Mouse (Mus musculus) brown adipose tissue, adult 24 weeks (tissue): ENCODE data around the gene Mtch1. TPM values are rescaled to one million over a fixed set of nuclear protein-coding genes. Genes with fewer than 3 reads are reported as not detected.

Source experiments
- H3K27ac ChIP-seq: fragments of 200-500 bp; replicated peaks from 2 replicates; pipeline ENCODE4 v1.5.1; 2012; ENCODE audit warnings: low read depth, mild to moderate bottlenecking, low read length
- H3K4me1 ChIP-seq: fragments of 200-500 bp; 2 replicates; pipeline ENCODE4 v1.6.1; 2012; ENCODE audit warnings: low read length, mixed read lengths; ENCODE audit not compliant: control insufficient read depth, insufficient read depth, insufficient read length
- H3K4me3 ChIP-seq: fragments of 200-500 bp; 2 replicates; pipeline ENCODE4 v1.5.1; 2012; ENCODE audit warnings: low read depth, mild to moderate bottlenecking, low read length, moderate library complexity; ENCODE audit not compliant: insufficient read depth
- polyA plus RNA-seq: library from polyadenylated mRNA; stranded (reverse); fragments of >200 nt; gene quantifications from 2 replicates; pipeline ENCODE4 v1.2.4, GENCODE M21; 2012; ENCODE audit not compliant: missing spikeins, insufficient read depth, insufficient read length

The Mtch1 gene
- polyA plus RNA-seq, 1 experiment = 261 TPM

DNA sequence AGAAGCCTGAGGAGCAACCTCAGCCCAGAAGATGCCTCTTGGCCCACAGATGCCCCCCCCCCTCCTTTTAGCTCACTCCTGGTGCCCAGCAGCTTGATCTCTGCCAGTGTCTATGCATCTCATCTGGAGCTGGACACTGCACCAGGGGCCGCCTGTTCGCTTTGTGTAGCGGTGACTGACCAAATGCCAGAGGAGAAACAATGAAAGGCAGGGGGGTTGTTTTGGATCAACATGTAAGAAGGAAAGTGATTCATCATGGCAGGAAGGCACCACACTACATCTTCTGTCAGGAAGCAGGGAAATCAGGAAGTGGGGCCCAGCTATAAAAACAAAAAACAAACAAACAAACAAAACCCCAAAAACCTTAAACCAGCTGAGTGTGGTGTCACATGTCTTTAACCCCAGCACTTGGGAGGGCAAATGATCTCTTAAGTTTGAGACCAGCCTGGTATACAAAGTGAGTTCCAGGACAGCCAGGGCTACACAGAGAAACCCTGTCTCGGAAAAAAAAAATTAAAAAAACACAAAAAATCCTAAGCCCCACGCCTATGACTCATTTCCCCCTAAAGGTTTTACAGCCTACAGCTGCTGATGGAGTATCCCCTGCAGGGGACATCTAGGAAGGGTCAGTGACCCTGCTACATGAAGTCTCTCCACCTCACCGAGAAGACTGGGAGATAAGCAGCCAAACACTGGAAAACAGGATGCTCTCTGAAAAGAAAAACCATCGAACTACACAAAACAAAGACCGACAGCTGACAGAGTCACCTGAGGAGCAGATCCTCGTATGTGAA lies 31.9 kb downstream of the Mtch1 start:
- Histone ChIP-seq H3K4me1 (peaks cover 18% of the 10 kb centered on the region), H3K27ac (peak overlapping the region; percentile 62; the same call in 1 of the 2 replicates), H3K4me3 (no peak overlapping the region)

DNA sequence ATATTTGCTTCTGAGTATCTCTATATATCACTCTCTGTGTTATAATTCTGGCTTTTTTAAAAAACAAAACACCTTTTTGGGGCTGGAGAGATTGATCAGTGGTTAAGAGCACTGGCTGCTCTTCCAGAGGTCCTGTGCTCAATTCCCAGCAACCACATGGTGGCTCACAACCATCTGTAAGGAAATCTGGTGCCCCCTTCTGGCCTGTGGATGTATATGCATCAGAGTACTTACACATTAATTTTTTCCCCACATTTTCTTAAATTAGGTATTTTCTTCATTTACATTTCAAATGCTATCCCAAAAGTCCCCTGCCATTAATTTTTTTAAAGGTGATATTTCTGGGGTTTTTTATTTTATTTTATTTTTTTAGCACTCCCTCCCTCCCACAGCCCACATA lies 34.4 kb downstream of the Mtch1 start:
- H3K27ac ChIP-seq = no peak overlapping the region
- peaks cover 18% of the 10 kb centered on the region for H3K4me1 ChIP-seq
- H3K4me3 ChIP-seq = no peak overlapping the region

DNA sequence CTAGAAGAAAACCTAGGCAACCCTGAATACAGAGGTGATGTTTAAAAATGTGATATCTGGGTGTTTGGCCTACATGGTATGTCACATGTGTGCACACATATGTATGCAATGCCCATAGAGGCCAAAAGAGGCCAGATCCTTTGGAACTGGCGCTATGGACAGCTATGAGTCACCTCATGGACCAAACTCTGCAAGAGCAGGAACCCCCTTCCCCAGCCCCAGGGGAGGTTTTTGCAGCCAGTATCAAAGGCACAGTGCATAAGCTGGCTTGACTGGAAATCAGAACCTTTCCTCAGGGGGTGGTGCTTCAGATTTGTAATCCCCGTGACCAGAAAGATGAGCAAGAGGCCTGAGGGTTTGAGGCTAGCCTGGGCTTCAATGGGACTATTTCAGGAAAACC lies 35.7 kb downstream of the Mtch1 start:
- H3K4me3 ChIP-seq = no peak overlapping the region
- H3K27ac ChIP-seq = no peak overlapping the region
- peaks cover 18% of the 10 kb centered on the region for H3K4me1 ChIP-seq

DNA sequence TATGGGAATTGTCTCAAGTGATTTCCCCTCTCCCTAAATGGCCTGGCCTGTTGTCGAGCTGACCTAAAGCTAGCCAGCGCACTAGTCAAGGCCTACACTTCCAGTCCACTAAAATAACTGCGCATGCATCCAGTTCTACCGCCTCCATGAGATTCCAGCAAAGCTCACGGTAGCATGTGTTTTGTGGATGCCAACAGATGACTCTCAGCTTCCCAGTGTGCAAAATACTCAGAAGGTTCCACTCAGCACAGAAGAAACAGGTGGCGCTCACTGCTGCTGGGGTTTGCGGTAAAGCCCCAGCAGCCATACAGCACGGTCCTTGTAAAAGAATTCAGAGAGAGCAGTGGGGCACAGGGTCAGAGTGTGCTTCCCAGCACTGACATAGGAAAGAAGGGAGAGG lies 36.1 kb downstream of the Mtch1 start:
- Histone ChIP-seq H3K27ac (no peak overlapping the region), H3K4me1 (peaks cover 14% of the 10 kb centered on the region), H3K4me3 (no peak overlapping the region)

DNA sequence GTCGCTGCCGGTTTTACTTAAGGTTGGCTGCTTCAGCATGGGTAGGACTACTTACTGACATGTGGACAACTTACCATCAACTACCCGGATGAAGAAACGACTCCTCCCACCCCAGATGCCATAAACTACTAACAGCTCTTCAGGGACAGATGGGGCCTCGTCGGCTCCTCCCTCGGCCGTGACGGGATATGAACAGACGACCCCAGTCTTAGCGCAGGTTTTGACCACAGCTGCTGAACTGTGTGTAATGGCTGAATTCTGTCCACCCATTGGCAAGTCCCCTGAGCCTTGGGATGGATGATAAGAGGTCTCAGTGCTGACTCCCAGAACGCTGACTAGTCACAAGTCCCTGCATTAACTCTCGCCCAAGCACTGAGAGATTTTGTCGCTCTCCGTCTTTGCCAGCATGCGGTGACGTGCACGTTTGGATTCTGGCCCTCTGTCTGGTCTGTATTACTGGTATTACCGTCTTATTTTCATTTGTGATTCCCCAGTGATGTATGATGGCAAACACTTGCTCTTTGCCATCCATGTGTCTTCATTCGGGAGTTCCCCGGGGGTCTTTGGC lies 37.6 kb downstream of the Mtch1 start:
- Histone ChIP-seq H3K4me3 (no peak overlapping the region), H3K4me1 (0 out of 2 replicates have a peak, but pooled peaks cover under 1% of the 10 kb centered on the region), H3K27ac (no peak overlapping the region)

DNA sequence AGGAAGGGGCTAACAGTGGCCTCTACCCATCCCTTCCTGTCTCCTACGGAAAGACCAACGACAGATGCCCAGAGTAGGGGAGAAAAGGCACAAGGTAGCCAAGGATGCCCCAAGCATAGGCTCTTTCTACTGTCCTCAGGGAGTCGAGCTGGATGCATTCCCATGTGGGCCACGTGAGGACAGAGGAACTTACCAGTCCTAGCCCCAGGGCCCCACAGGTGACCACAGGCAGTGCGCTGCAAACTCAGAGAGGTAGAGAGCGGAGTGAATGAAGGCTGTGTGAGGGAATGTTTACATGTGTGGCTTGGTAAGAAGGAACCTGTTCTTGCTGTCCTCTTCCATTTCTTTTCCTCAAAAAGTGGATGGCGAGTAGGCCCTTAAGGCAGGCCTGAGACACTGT lies 41.9 kb downstream of the Mtch1 start:
- no peak overlapping the region for H3K4me3 ChIP-seq
- H3K4me1 ChIP-seq = peaks cover 10% of the 10 kb centered on the region; the same call in 1 of the 2 replicates
- no peak overlapping the region for H3K27ac ChIP-seq

DNA sequence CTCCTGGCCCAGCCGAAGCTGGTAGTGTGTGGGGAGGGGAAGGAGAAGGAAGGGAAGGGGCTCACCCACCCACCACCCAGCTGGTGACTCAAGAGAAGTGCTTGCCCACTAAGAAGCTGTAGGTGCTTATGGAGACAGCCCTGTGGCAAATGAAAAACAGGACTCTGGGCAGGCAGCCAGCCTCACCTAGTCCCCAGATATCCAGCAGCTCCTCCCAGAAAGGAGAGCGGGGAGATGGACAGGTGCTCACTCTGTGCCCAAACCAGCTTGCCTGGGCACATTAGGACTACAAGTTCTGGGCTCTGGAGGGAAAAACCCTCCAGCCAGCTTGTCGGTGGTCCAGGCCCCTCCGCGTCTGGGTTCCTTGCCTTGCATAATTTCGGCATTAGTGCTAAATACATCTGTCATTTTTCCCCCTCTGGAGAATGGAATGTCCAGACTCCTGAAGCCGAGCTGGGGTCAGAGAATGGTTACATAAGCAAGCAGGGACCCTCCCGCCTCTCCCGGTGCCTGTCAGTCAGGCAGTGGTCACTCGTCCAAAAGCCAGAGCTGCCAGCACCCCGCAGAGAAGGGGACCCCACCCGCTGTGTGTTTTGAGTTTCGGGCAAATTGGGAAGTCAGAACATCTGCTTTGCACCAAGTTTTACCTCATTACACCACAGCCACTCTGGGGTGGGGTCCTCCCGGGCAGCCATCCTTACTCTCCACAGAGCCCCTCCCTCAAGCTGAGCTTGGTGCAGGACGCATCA lies 42.5 kb downstream of the Mtch1 start:
- Histone ChIP-seq H3K27ac (no peak overlapping the region), H3K4me3 (no peak overlapping the region), H3K4me1 (peaks cover 10% of the 10 kb centered on the region; the same call in 1 of the 2 replicates)

DNA sequence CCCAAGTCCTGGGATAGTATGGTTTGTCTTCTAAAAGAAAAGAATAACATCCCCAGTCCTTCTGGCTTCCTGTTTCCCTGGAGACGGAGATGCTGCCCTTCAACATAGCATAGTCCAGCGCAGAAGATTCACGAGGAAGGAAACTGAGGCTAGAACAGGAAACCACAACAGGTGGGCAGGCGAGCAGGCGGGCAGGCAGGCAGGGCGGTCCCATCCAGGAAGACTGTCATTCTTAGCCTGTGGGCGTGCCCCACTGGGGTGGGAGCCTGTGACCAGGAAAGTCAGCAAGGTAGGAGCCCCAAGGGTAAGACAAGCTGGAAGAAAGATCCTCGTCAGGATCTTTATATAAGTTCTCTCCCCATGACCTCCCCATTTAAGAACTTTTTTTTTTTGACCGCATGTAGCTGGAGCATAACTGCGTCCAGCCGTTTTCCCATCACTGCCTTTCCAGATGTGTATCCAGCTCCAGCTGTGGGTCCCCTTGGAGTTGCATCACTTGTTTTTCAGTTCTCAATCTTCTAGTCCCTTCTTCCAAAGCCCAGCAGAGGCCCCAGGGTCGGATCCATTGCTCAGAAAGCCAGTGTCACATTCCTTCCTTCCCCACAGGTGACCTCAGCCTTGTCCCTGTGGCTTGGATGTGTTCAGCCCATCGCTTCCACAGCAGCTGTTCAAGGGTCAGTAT lies 43.2 kb downstream of the Mtch1 start:
- Histone ChIP-seq H3K4me1 (peaks cover 10% of the 10 kb centered on the region; the same call in 1 of the 2 replicates), H3K4me3 (no peak overlapping the region), H3K27ac (no peak overlapping the region)

DNA sequence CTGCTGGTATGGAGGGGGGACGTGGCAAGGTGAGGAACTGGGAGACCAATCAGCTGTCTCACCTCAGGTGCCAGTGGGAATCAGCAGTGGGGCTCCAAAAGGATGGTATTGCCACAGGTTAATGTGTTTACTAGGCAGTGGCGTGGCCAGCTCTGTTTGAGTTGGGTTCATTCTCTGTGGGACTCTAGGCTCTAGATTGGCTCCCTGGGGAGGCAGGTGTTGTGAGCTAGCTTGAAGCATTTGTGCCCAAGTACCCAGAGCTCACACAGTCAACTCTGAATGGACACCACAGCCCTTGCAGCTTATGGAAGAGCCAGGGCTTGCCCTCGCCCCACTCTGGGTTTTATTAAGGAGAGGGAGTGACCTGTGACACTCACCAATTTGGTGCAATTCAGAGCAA lies 43.9 kb downstream of the Mtch1 start:
- Histone ChIP-seq H3K4me3 (no peak overlapping the region), H3K4me1 (peaks cover 10% of the 10 kb centered on the region; the same call in 1 of the 2 replicates), H3K27ac (0 out of 2 replicates have a peak overlapping the region, but pooled peaks have one; percentile 17)

DNA sequence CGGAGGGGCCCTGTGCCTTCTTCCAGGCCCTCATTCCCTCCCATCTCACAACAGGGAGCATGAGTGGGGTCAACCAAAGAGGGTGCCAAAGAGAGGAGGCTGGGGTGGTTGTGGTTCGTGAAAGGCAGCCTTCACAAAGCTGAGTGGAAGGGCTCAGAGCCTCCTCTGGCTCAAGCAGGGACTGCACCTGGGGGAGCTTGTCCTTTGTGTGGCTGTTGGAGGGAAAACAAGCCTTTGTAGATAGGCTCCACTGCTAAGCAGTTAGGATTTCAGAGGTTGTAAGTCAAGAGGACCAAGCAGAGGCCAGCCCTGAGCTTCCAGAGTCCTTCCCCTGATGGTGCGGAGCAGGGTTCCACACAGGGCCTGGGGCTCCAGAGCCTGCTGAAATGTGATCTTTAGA lies 44.6 kb downstream of the Mtch1 start:
- H3K4me3 ChIP-seq = no peak overlapping the region
- peaks cover 10% of the 10 kb centered on the region; the same call in 1 of the 2 replicates for H3K4me1 ChIP-seq
- no peak overlapping the region for H3K27ac ChIP-seq

DNA sequence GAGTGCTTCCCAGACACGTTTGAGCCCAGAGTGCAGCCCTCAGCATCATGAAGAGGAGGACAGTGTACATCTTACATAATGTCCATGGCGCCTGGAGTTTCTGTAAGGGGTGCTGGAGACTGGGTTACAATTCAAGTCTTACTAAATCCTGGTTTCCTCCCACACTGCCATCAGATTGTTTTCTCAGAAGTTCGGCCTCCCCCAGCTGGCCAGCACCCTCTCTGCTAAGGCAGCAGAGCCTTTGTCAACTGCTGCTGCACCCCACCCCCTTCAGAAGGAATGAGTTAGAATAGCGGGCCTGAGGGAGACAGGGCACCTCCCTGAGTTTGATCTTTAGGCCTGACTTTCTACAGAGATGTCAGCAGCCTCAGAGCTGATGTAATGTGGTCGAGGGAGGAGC lies 45.6 kb downstream of the Mtch1 start:
- Histone ChIP-seq H3K4me1 (peaks cover 10% of the 10 kb centered on the region; the same call in 1 of the 2 replicates), H3K27ac (no peak overlapping the region), H3K4me3 (no peak overlapping the region)

DNA sequence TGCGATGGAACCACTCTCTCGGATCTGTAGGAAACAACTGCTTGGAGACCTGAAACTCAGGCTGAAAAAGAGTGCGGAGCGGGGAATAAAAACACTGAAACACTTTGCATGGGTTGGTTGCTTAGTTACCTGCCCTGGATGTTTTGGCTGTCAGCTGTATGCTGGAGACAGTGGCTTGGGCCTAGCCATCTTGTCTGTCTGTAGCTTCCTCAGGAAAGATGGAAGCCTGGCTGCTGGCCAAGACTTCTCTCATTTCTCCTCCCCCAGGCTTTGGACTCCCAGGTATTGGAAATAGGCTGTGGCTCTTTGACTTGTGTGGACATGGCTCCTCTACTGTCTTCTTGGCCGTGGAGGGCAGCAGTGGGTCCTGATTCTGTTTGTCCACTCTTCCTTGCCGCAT lies 46.3 kb downstream of the Mtch1 start:
- Histone ChIP-seq H3K27ac (no peak overlapping the region), H3K4me1 (peaks cover 10% of the 10 kb centered on the region; the same call in 1 of the 2 replicates), H3K4me3 (no peak overlapping the region)

DNA sequence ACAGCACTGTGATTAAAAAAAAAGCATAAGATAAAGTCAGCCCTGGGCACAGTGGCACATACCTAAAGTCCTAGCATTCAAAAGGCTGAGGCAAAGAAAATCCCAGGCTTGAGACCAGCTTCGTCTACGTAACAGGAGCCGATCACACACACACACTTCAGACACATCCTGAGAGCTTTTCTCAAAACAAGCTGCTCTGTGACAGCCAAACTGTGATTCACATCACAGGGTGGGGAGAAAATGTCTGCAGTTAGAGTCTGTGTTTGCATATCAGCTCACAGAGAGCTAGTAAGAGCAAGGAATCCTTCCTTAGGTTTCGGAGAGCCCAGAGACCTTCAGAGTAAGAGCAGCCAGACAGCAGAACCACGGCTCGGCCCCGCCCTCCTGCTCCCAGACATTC lies 46.8 kb downstream of the Mtch1 start:
- Histone ChIP-seq H3K27ac (no peak overlapping the region), H3K4me3 (no peak overlapping the region), H3K4me1 (peaks cover 10% of the 10 kb centered on the region; the same call in 1 of the 2 replicates)

DNA sequence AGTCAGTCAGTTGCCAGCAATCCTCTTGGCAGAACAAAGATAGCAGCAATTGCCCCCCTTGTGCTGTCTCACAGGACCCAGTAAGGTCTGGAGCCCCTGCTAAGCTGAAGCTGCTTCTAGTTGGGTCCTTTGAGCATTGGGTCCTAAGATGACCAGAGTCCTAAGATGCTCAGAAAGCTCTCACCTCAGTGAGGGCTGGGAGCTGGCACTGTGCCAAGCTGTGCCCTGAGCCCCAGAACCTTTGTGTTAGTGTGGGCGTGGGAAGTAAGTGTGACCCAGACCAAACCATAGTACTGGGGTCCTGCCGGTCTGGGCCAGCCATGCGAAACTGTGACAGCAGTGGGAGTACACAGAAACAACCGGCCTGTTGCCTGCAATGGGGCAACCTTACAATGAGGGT lies 48.5 kb downstream of the Mtch1 start:
- peaks cover 6% of the 10 kb centered on the region; the same call in 1 of the 2 replicates for H3K4me1 ChIP-seq

DNA sequence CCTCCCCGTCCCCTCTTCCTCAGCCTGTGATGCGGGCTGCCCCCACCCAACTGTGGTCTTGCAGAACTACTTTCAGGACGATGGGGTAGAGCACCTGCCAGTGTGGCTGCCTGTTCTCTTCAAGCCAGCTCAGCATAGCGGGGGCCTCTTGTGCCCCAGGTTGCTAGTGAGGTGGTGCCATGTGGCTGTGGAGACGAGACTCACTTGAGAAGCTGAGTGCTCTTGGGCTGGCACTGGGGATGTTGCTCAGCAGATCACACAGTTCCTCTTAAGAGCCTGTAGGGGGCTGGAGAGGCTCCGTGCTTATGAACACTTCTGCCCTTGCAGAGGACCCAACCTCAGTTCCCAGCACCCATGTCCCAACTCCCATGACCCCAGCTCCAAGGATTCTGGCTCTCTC lies 49.9 kb downstream of the Mtch1 start:
- Histone ChIP-seq H3K27ac (no peak overlapping the region), H3K4me1 (no peaks in the 10 kb centered on the region), H3K4me3 (no peak overlapping the region)

More for the DNA sequence above, 48.5 kb downstream of the Mtch1 start:
- no peak overlapping the region for H3K27ac ChIP-seq
- H3K4me3 ChIP-seq = no peak overlapping the region
